Mouse (Mus musculus) kidney, adult 2 months (tissue): Measurements from ENCODE around the gene Rhox4c. TPM values are rescaled to one million over a fixed set of nuclear protein-coding genes. Genes with fewer than 3 reads are reported as not detected.
"Not testable (repeated sequence)": the region's sequence is repeated elsewhere in the genome, so short reads cannot be mapped to it uniquely, and the experiment has no call there.

ENCODE experiments used
- DNase-seq: peaks from one replicate; pipeline ENCODE4 v3.0.0; 2021
- H3K27ac ChIP-seq: fragments of 200-500 bp; 2 replicates; pipeline ENCODE4 v1.5.1; 2012; ENCODE audit warnings: low read depth, low read length, control low read depth, inconsistent platforms; ENCODE audit not compliant: insufficient read depth
- H3K27me3 ChIP-seq: fragments of 200-500 bp; replicated peaks from 2 replicates; pipeline ENCODE4 v1.6.1; 2012; ENCODE audit warnings: mild to moderate bottlenecking, moderate library complexity, low read length, inconsistent platforms; ENCODE audit not compliant: control insufficient read depth, insufficient read depth
- H3K36me3 ChIP-seq: fragments of 200-500 bp; 2 replicates; pipeline ENCODE4 v1.6.1; 2012; ENCODE audit warnings: mild to moderate bottlenecking, moderate library complexity, low read length, inconsistent platforms; ENCODE audit not compliant: control insufficient read depth, insufficient read depth
- H3K4me1 ChIP-seq: fragments of 200-500 bp; 2 replicates; pipeline ENCODE4 v1.6.1; 2011; ENCODE audit warnings: low read length; ENCODE audit not compliant: control insufficient read depth, insufficient read depth
- H3K4me3 ChIP-seq: fragments of 200-500 bp; 2 replicates; pipeline ENCODE4 v1.5.1; 2011; ENCODE audit warnings: mild to moderate bottlenecking, low read depth, low read length, control low read depth; ENCODE audit not compliant: insufficient read depth
- WGBS: fragments of 180-500 bp; shearing (Covaris S2); methylation state at CpG from one replicate; pipeline ENCODE4 v1.1.7; 2018; 5-methylcytosine and 5-hydroxymethylcytosine counted together
- polyA plus RNA-seq: library from polyadenylated mRNA; depleted of rRNA; stranded (reverse); fragments of >200 nt; gene quantifications from 2 replicates; pipeline ENCODE4 v1.2.3, GENCODE M21; 2012; rRNA removed

The Rhox4c gene
- not detected in 2 replicates for polyA plus RNA-seq

- H3K27ac ChIP-seq, H3K27me3 ChIP-seq, H3K4me3 ChIP-seq, H3K4me1 ChIP-seq, DNase-seq, H3K36me3 ChIP-seq: not testable (repeated sequence)
- WGBS, result 91% methylated on average over 14 of the region's 14 CpGs
Observed at GRCm38 (mm10) chrX:37480037-37480436, at the start of gene Rhox4c. TSS of gene Rhox4c (plus strand) at chrX:37480337.

GRCm38 (mm10) chrX:37432194-37432593 lies 47.9 kb upstream of the Rhox4c start, which contains the start of gene Rhox4b:
TSS of gene Rhox4b (plus strand) at chrX:37432494.
- 90% methylated on average over 14 of the region's 15 CpGs for WGBS
- not testable (repeated sequence) for DNase-seq, H3K4me1 ChIP-seq, H3K4me3 ChIP-seq, H3K36me3 ChIP-seq, H3K27me3 ChIP-seq, H3K27ac ChIP-seq

- WGBS, result 95% methylated on average over 5 of the region's 10 CpGs
Observed at GRCm38 (mm10) chrX:37453380-37453779, 26.8 kb upstream of the Rhox4c start, which contains the start of gene Rhox2c. TSS of gene Rhox2c (plus strand) at chrX:37453680.

GRCm38 (mm10) chrX:37458285-37458684 lies 21.9 kb upstream of the Rhox4c start, which contains the start of gene Rhox3c:
TSS of gene Rhox3c (plus strand) at chrX:37458585.
- not testable (repeated sequence) for H3K36me3 ChIP-seq, DNase-seq, H3K27ac ChIP-seq, H3K4me3 ChIP-seq, H3K27me3 ChIP-seq, H3K4me1 ChIP-seq
- WGBS, result 100% methylated on average over 3 of the region's 4 CpGs

More at GRCm38 (mm10) chrX:37453380-37453779, 26.8 kb upstream of the Rhox4c start, which contains the start of gene Rhox2c:
- H3K36me3 ChIP-seq, H3K4me1 ChIP-seq, H3K27me3 ChIP-seq, H3K4me3 ChIP-seq, H3K27ac ChIP-seq, DNase-seq: not testable (repeated sequence)

GRCm38 (mm10) chrX:37514059-37514458 lies 33.9 kb downstream of the Rhox4c start, which contains the start of gene Rhox4d:
TSS of gene Rhox4d (plus strand) at chrX:37514359.
- H3K4me1 ChIP-seq, H3K27ac ChIP-seq, H3K36me3 ChIP-seq, H3K4me3 ChIP-seq, H3K27me3 ChIP-seq, DNase-seq: not testable (repeated sequence)
- WGBS, result 92% methylated on average over 13 of the region's 18 CpGs

GRCm38 (mm10) chrX:37530152-37530551 lies 50.0 kb downstream of the Rhox4c start, which contains the start of gene Rhox2e:
TSS of gene Rhox2e (plus strand) at chrX:37530452.
- H3K27me3 ChIP-seq, H3K4me1 ChIP-seq, H3K36me3 ChIP-seq, DNase-seq, H3K4me3 ChIP-seq, H3K27ac ChIP-seq: not testable (repeated sequence)
- WGBS, result 90% methylated on average over 2 of the region's 8 CpGs

Other genes starting within 250 kb of the Rhox4c start
- not detected in 2 replicates for gene Rhox2a, start 235.4 kb upstream of the Rhox4c start, polyA plus RNA-seq
- not detected in 2 replicates for gene Rhox3a, start 230.4 kb upstream of the Rhox4c start, polyA plus RNA-seq
- not detected in 2 replicates for gene Rhox4a, start 215.0 kb upstream of the Rhox4c start, polyA plus RNA-seq
- not detected in 2 replicates for gene Rhox3a2, start 100.3 kb upstream of the Rhox4c start, polyA plus RNA-seq
- not detected in 2 replicates for gene Rhox4a2, start 89.5 kb upstream of the Rhox4c start, polyA plus RNA-seq
- not detected in 2 replicates for gene Rhox2b, start 68.3 kb upstream of the Rhox4c start, polyA plus RNA-seq
- not detected in 2 replicates for gene Rhox4b, start 47.8 kb upstream of the Rhox4c start, polyA plus RNA-seq
- gene Rhox2c, start 26.7 kb upstream of the Rhox4c start, polyA plus RNA-seq, result not detected in 2 replicates
- not detected in 2 replicates for gene Rhox3c, start 21.8 kb upstream of the Rhox4c start, polyA plus RNA-seq
- gene Rhox2d, start 13.1 kb downstream of the Rhox4c start, polyA plus RNA-seq, result not detected in 2 replicates
- gene Rhox4d, start 34.0 kb downstream of the Rhox4c start, polyA plus RNA-seq, result not detected in 2 replicates
- gene Rhox2e, start 50.1 kb downstream of the Rhox4c start, polyA plus RNA-seq, result not detected in 2 replicates
- gene Rhox3e, start 61.7 kb downstream of the Rhox4c start, polyA plus RNA-seq, result not detected in 2 replicates
- gene Rhox4e, start 77.1 kb downstream of the Rhox4c start, polyA plus RNA-seq, result not detected in 2 replicates
- not detected in 2 replicates for gene Rhox2f, start 91.1 kb downstream of the Rhox4c start, polyA plus RNA-seq
- gene Rhox3f, start 100.7 kb downstream of the Rhox4c start, polyA plus RNA-seq, result not detected in 2 replicates
- not detected in 2 replicates for gene Rhox4f, start 127.4 kb downstream of the Rhox4c start, polyA plus RNA-seq
- gene Rhox3g, start 148.3 kb downstream of the Rhox4c start, polyA plus RNA-seq, result not detected in 2 replicates
- gene Rhox2g, start 163.1 kb downstream of the Rhox4c start, polyA plus RNA-seq, result not detected in 2 replicates
- not detected in 2 replicates for gene Rhox4g, start 171.0 kb downstream of the Rhox4c start, polyA plus RNA-seq
- gene Rhox3h, start 188.4 kb downstream of the Rhox4c start, polyA plus RNA-seq, result not detected in 2 replicates
- gene Rhox2h, start 192.9 kb downstream of the Rhox4c start, polyA plus RNA-seq, result not detected in 2 replicates